Mouse (Mus musculus) A20 (cell line): ENCODE results near the gene Plin2.

Experiments used
- DNase-seq: peaks from one replicate; pipeline ENCODE4 v3.0.0-alpha.2; 2011; ENCODE audit warnings: low read depth, low spot score

The Plin2 gene

GRCm38 (mm10) chr4:86669780-86670201, at the start of gene Plin2:
Gene Plin2 (minus strand): TSS chr4:86670060.
- peak; percentile 71 for DNase-seq

- DNase-seq, result no peak
Observed at GRCm38 (mm10) chr4:86718878-86719577, 49.2 kb upstream of the Plin2 start.

DNA sequence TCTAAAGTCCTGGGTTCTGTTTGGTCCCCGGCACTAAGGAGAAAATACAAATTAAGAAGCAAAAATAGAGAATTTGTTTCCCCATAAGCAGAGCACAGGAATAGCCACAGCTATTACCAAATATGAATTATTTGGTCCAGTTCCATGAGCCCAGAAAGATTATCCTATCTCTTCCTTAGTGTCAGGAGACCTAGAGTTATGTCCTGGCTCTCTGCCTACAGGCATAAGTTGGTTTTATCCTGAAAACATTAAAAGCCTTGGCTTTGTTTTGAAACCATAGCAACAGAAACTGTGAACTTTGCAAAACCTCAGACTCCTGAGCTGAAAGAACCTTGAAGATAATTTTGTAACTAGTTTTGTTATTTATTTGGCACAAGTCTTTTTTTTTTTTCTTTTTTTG, 47.3 kb upstream of the Plin2 start:
- peak; percentile 29 for DNase-seq

DNA sequence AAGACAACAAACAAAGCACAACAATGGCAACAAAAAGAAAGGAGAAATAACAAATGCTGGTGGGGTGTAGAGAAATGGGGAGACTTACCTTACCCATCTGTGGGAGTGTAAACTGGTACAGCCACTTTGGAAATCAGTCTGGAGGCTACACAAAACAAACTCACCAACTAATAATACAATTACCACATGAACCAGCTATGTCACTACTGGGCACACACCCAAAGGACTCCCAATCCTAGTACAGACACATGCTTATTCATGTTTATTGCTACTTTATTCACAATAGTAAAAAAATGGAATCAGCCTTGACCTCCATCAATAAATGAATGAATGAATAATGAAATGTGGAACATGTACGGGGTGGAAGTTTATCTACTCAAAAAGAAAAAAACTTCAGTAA, 45.5 kb upstream of the Plin2 start:
- DNase-seq, result no peak

DNA sequence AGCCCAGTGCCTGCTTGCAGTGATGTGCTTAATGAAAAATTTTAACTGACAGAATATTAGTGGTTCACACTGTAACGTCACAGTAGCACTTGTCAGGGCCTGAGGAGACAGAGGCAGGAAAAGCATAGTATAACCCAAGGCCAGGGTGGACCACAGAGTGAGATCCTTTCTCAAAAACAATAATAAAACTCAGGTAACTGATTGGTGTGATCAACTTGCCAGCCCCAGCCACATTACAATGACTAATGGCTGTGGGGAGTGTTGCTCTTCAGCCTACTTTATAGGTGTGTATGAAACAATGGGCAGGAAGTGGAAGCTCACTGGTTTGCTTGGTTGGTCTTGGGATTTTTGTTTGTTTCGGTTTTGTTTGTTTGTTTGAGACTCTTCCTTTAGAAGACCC, 43.7 kb upstream of the Plin2 start:
- no peak for DNase-seq

GRCm38 (mm10) chr4:86712751-86713195, 42.9 kb upstream of the Plin2 start:
- no peak for DNase-seq

DNA sequence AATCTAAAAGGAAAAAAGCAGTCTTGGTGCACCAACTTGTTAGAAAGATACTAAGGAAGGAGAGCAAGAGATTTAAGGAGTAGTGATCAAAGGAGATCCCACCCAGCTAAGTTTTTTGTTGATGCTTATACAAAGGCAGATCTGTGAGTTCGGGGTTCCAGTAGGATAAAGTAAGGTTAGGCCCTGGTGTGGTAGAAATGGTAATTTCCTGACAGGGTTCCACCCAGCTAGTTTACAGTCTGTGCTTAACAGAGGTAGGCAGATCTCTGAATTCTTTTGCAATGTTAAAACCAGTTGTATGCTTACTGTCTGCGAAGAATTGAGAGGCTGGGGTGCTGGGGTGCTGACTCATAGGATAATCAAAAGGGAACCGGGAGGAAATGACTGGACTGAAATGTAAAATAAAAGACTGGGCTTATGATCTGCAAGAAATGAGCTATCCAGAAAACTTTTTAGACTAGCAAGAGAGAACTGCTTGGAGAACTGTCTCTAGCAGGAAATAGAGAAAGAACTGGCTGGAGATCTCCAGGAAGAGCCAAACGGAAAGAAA, 40.9 kb upstream of the Plin2 start:
- DNase-seq, result no peak

GRCm38 (mm10) chr4:86710034-86710650, 40.3 kb upstream of the Plin2 start:
- DNase-seq, result no peak

DNA sequence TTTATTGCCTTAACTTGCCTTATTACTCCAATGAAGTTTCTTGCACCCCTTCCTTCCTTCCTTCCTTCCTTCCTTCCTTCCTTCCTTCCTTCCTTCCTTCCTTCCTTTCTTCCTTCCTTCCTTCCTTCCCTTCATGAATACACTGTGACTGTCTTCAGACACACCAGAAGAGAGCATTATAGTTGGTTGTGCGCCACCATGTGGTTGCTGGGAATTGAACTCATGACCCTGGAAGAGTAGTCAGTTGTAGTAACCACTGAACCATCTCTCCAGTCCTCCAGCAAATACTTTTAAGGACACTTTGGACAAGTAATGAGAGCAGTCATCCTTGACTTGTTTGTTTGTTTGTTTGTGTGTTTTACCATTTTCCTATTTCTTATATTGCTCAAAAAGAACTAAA, 38.9 kb upstream of the Plin2 start:
- peak; percentile 12 for DNase-seq

DNA sequence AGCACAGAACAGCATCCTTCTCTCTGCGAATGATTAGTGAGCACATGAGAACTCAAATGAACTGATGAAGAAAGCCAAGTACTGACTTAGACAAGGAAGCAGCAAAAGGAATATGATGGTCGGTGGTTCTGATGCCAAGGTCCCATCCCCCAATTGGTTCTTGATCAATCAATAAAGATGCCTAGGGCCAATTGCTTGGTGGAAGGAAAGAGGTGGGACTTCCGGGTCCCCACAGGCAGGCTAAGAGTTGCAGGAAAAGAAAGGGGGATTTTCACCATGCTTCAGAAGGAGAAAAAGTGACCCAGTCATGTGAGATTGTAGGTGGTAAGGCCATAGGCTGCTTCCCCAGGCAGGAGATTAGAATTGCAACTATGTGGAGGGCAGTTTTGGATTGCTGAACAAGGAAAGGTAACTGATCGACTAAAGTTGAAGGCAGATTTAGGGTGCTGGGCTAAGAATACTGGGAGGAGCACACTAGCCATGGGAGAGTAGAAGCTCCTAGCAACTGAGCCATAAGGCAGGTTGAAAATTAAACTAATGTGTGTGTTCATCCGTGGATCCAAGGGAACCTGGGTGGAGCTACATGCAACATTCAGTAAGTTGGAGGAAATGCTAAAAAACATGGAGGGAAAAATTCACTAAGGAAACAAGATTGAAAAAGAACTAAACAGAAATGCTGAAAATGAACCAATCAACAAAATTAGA, 29.5 kb upstream of the Plin2 start:
- no peak for DNase-seq

GRCm38 (mm10) chr4:86696890-86697289, 27.0 kb upstream of the Plin2 start:
- peak; percentile 57 for DNase-seq

GRCm38 (mm10) chr4:86695081-86695480, 25.2 kb upstream of the Plin2 start:
- peak; percentile 63 for DNase-seq

- DNase-seq, result no peak
Observed at GRCm38 (mm10) chr4:86692931-86693330, 23.1 kb upstream of the Plin2 start.

DNA sequence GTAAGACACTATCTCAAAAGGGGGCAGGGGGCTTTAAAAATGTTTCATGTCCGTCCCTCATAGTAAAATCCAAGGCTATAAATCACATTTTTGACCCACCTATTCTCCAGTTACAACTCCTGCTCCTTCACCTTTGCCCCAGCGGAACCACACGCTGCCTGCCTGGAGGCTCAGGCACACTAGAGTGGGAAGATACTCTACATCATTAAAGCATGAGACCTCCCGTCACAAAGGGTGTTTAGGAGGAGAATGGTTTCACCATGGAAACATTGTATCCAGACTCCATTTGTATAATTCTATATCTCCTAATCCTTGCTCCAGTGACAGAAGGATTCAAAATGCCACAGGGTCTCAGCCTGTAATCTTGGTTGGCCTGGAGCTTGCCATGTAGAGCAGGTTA, 21.4 kb upstream of the Plin2 start:
- DNase-seq, result no peak

DNA sequence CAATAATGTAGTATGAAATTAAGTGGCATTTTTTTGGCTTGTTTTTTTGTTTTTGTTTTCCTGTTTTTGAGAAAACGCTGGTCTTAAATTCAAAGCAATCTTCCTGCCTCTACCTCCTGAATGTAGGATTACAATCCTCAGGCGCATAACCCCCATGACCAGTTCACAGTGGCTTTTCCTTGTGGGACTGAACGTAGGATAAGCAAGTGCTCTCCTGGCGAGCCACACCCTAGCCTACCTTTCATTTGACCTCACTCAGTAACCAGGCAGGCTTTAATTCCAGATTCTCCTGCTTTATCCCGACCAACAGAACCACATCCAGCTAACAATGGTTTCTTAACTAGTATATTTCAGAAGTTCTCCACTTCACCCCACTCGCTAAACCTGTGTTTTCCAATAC, 20.9 kb upstream of the Plin2 start:
- no peak for DNase-seq

DNA sequence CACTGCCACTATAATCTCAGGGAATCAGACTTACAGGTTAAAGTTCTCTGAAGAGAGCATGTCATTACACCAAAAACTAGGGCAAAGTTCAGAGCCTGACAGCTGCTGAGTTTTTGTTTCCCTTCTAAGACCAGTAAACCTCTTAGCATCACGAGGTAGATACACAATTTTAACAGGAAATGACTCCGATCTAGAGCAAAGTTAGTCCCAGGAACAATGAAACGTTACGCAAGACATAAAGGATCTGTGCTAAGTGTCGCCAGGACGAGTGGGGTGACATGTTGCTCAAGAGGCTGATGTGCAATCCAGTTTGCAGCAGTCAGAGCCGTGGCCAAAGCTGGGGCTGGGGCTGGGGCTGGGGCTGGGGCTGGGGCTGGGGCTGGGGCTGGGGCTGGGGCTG, 20.3 kb upstream of the Plin2 start:
- DNase-seq, result no peak

- no peak for DNase-seq
Observed at GRCm38 (mm10) chr4:86689056-86689735, 19.3 kb upstream of the Plin2 start.

DNA sequence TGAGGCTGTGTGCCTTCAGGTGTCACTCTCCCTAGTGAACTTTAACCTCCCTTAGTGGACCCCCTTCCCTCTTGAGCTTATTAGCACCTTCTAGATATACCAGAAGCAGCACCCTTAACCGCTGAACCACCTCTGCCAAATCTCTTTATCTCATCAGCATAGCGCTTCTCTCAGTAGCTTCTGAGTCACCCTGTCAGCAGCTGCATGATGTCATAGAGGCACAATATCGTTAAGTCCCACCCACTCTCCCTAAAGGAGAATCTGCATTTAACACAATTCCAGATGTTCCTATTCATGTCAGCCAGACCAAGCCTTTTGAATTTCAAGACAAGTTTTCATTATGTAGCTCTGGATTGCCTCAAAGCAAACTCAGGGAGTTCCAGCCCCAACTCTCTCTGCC, 16.7 kb upstream of the Plin2 start:
- no peak for DNase-seq

- DNase-seq, result no peak
Observed at GRCm38 (mm10) chr4:86686009-86686366, 16.1 kb upstream of the Plin2 start.

- DNase-seq, result no peak
Observed at GRCm38 (mm10) chr4:86685231-86686008, 15.6 kb upstream of the Plin2 start.

DNA sequence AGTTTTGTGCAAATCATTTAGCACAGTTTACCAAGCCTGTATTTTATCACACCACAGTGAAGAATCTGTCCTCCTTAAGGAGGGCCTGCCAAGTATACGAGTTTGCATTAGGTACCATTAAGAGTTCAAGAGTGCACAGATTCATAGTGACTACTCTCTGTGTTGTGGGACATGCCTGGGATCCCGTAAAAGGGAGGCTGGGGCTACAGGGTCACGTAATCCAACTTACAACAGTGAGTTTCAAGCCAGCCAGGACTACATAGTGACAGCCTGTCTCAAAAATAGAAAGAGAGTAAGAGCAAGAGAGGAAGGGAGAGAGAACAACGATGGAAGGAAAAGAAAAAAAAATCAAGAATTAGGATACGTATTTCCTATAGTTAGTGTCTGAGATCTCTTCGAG, 14.9 kb upstream of the Plin2 start:
- no peak for DNase-seq
